Mouse (Mus musculus): ENCODE results near the gene Khdc4. TPM values are rescaled to one million over a fixed set of nuclear protein-coding genes. Genes with fewer than 3 reads are reported as not detected.

Khdc4 gene
- total and polyA plus RNA-seq, 3 experiments, result 35.2 to 56.6 (median 53.6) TPM

GRCm38 (mm10) chr3:88636555-88636986, 49.0 kb upstream of the Khdc4 start:
- Histone ChIP-seq H3K4me2 (ENCODE audit: insufficient read depth, low read depth, poor library complexity, severe bottlenecking) (no peak overlapping the region), H3K4me3 (replicated peaks in 1 of 3; ENCODE audit: low read depth in 2 of 3, low read length in 2 of 3, poor library complexity in 1 of 3) (no peak overlapping the region), H3K36me3 (replicated peaks in 1 of 2; ENCODE audit: control insufficient read depth in 1 of 2, insufficient read depth in 1 of 2, low read length in 1 of 2) (peaks cover 82 to 88% of the 10 kb centered on the region in 2 experiments), H3K27me3 (replicated peaks) (no peaks in the 10 kb centered on the region), H3K9ac (ENCODE audit: insufficient read depth, low read depth) (no peak overlapping the region), H3K79me2 (replicated peaks; ENCODE audit: control insufficient read depth, extremely low read depth, insufficient read depth, poor library complexity, severe bottlenecking) (no peaks in the 10 kb centered on the region; the same call in 1 of the 2 replicates), H3K4me1 (ENCODE audit: control insufficient read depth in 1 of 2, insufficient read depth in 2 of 2) (peaks cover 0 to 4% of the 10 kb centered on the region in 2 experiments; a peak in 1 of 4 replicates), H3K9me3 (replicated peaks; ENCODE audit: low read length) (peaks cover 7% of the 10 kb centered on the region), H3K27ac (ENCODE audit: insufficient read depth, low read depth) (no peak overlapping the region)
- dilution Hi-C loops (cut with MboI; ENCODE audit: extremely low pct_ligation_motif_present, extremely low pct_unique_long_range_greater_than_20kb, low sequenced_read_pairs), result no loop called here
- in situ Hi-C loops (cut with MboI; ENCODE audit: low pct_ligation_motif_present, low pct_unique_long_range_greater_than_20kb, low sequenced_read_pairs), result no loop called here
- TF ChIP-seq GABPA (IDR thresholded peaks at IDR 0.05; ENCODE audit: insufficient replicate concordance, low read depth, low read length) (no peak), E2F4 (IDR thresholded peaks at IDR 0.05; ENCODE audit: insufficient replicate concordance, low read depth, low read length) (no peak)
- no peak for DNase-seq (ENCODE audit: extremely low read depth)

GRCm38 (mm10) chr3:88637134-88637533, 48.5 kb upstream of the Khdc4 start:
- Histone ChIP-seq H3K4me3 (replicated peaks in 1 of 3; ENCODE audit: low read depth in 2 of 3, low read length in 2 of 3, poor library complexity in 1 of 3) (no peak overlapping the region), H3K79me2 (replicated peaks; ENCODE audit: control insufficient read depth, extremely low read depth, insufficient read depth, poor library complexity, severe bottlenecking) (no peaks in the 10 kb centered on the region; the same call in 1 of the 2 replicates), H3K9ac (ENCODE audit: insufficient read depth, low read depth) (no peak overlapping the region), H3K27me3 (replicated peaks) (no peaks in the 10 kb centered on the region), H3K36me3 (replicated peaks in 1 of 2; ENCODE audit: control insufficient read depth in 1 of 2, insufficient read depth in 1 of 2, low read length in 1 of 2) (peaks cover 78 to 88% of the 10 kb centered on the region in 2 experiments), H3K9me3 (replicated peaks; ENCODE audit: low read length) (peaks cover 7% of the 10 kb centered on the region), H3K4me1 (ENCODE audit: control insufficient read depth in 1 of 2, insufficient read depth in 2 of 2) (peaks cover 0 to 4% of the 10 kb centered on the region in 2 experiments; a peak in 1 of 4 replicates), H3K4me2 (ENCODE audit: insufficient read depth, low read depth, poor library complexity, severe bottlenecking) (no peak overlapping the region), H3K27ac (ENCODE audit: insufficient read depth, low read depth) (no peak overlapping the region)
- in situ Hi-C loops (cut with MboI; ENCODE audit: low pct_ligation_motif_present, low pct_unique_long_range_greater_than_20kb, low sequenced_read_pairs) (no loop called here), dilution Hi-C loops (cut with MboI; ENCODE audit: extremely low pct_ligation_motif_present, extremely low pct_unique_long_range_greater_than_20kb, low sequenced_read_pairs) (no loop called here)
- DNase-seq (ENCODE audit: extremely low read depth), result no peak
- no peak for TF ChIP-seq E2F4 (IDR thresholded peaks at IDR 0.05; ENCODE audit: insufficient replicate concordance, low read depth, low read length)
- no peak for TF ChIP-seq MAX (IDR thresholded peaks at IDR 0.05; ENCODE audit: low read length)
- no peak for TF ChIP-seq JUND (conservative IDR thresholded peaks at IDR 0.05; ENCODE audit: low read depth, low read length)
- TF ChIP-seq HCFC1 (IDR thresholded peaks at IDR 0.05; ENCODE audit: low read depth, low read length), result no peak
- TF ChIP-seq POLR2A (IDR thresholded peaks at IDR 0.05; ENCODE audit: low read depth, low read length), result no peak
- TF ChIP-seq ZMIZ1 (IDR thresholded peaks at IDR 0.05; ENCODE audit: low read depth, low read length), result no peak
- TF ChIP-seq ETS1 (conservative IDR thresholded peaks at IDR 0.05; ENCODE audit: low read depth, low read length), result no peak
- no peak for TF ChIP-seq RAD21 (IDR thresholded peaks at IDR 0.05; ENCODE audit: low read depth, low read length)
- no peak for TF ChIP-seq JUN (IDR thresholded peaks at IDR 0.05; ENCODE audit: insufficient read depth, low read depth, low read length)
- TF ChIP-seq RCOR1 (conservative IDR thresholded peaks at IDR 0.05; ENCODE audit: low read depth, low read length), result no peak
- TF ChIP-seq NELFE (IDR thresholded peaks at IDR 0.05; ENCODE audit: low read depth, low read length), result no peak
- no peak for TF ChIP-seq KAT2A (IDR thresholded peaks at IDR 0.05; ENCODE audit: insufficient replicate concordance, low read length)
- no peak for TF ChIP-seq USF1 (IDR thresholded peaks at IDR 0.05; ENCODE audit: low read depth, low read length)
- TF ChIP-seq UBTF (IDR thresholded peaks at IDR 0.05; ENCODE audit: low read depth, low read length), result no peak
- TF ChIP-seq MXI1 (IDR thresholded peaks at IDR 0.05; ENCODE audit: low read depth, low read length), result no peak
- no peak for TF ChIP-seq TCF12 (IDR thresholded peaks at IDR 0.05; ENCODE audit: low read depth, low read length)
- no peak for TF ChIP-seq ZNF384 (IDR thresholded peaks at IDR 0.05; ENCODE audit: low read depth, low read length)

Data from CH12.LX (cell line).